Mouse (Mus musculus): Measurements from ENCODE around the gene Ltv1.

Ltv1 gene

DNA sequence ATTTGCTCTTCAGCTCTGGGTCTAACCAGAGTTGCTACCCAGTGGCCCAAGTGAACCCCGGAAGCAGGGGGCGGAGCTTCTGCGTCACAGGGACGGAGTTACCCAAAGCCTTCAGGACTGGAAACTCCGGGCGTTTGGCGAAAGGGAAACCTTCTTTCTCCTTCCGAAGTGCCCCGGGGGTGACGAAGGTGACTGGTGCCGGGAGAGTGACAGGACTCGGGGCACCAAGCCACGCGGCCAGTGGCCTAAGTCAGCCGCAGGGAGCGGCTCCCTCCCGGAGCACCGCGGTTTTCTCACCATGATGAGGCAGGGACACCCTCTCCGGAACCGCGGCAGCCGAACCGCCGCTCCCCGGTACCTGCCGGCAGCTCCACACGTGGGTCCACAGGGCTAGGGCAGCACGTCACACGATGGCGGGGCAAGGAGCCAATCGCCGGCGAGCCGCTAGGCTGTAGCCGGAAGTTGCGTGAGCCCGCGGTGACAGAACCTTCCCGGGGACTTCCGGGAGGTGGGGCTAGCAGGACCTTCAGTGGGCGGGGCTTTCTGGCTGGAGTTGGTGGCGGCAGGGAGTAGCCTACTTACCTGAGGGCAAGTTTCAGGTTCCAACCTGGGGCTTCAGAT is at the start of gene Ltv1:
Ltv1 (minus strand) TSS at position 438 of the 621 bp plus-strand sequence.
- DNase-seq (ENCODE audit: low spot score) = peak; percentile 94

DNA sequence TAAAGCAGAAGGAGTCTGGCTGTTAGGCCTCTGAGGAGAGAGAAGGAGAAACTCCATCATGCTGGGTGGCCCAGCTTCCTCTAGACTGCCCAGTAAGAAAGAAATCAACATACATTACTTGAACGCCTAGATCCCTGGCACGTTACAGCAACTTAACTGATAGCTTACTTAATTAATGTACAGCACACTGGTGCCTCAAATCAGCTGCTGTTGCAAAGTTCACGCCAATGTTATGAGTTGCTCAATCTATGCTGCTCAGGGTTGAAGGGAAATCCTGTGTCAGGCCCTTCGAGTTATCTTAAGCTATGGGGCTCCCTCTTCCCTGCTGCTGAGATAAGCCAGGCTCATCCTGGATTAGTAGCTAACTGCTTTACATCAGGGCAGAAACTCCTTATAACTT is 47.5 kb upstream of the Ltv1 start:
- no peak for DNase-seq (ENCODE audit: low spot score)

DNA sequence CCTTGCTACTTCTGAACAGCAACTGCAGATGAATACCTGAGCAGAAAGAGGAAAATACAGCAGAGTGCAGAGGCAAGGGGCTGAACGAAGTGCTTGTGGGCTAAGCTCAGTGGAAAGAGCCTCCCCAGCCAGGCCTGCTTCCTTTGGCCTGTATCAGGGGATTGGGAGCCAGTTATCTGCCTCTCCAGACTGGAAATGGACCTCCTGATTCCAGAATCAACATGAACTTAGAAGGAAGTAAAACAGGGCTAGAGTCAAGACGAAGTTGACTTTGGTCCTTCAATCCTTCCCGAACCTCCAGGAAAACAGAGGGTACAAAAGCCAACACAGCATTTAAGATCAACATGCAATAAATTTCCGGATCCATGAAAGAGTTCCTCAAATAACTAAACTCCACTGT is 45.2 kb upstream of the Ltv1 start:
- no peak for DNase-seq (ENCODE audit: low spot score)

DNA sequence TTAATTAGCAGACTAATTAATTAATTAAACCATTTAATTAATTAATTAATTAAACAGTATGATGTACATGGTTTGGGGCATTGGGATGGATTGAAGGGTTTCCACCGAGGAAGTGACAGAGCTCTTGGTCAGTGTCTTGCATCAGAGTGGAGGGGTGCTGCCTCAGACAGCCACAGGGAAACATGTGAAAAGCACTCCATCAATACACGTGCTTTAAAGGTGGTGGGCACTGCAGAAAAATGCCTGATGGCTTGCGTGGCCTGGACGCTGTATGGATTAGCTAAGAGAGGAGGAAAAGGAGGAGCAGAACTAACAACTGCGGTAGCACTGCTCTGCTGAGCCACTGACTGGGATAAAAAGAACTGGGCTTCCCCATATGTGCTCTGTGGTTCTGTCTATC is 43.9 kb upstream of the Ltv1 start:
- DNase-seq (ENCODE audit: low spot score) = no peak

DNA sequence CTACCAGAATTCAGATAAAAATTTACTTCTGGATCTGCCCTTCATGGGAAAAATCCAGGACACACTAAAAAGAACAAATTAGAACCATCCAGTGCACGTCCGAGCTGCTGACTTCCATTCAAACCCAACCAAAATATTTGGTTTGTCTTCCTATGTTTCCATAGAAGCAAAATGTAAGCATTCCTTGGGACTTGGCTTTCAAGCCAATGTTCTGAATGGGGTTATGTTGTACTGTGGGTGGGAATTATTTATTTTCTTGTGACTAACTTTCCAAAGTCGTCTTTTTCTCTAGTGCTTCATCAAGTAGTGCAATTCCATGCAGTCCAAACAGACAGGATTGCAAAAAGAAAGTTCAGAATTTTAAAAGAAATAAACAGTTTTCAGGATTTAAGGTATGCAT is 41.5 kb upstream of the Ltv1 start:
- no peak for DNase-seq (ENCODE audit: low spot score)

DNA sequence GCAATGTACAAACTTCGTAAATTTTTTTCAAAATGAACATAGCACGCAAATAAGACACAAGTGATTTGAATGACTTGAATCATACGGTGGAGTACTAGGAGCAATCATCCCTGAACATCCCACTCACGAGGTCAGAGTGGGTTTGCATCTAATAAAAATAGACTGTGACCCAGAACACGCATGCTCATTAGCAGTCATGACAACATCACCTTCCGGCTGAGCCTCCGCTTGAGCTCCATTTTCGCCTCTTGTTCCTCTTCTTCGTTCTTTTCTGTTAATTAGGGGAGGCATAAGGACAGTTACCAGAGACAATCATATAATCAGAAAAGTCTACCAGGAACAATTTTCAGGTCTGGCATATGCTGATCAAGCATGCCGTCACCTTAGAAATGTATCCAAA is 41.0 kb upstream of the Ltv1 start:
- no peak for DNase-seq (ENCODE audit: low spot score)

DNA sequence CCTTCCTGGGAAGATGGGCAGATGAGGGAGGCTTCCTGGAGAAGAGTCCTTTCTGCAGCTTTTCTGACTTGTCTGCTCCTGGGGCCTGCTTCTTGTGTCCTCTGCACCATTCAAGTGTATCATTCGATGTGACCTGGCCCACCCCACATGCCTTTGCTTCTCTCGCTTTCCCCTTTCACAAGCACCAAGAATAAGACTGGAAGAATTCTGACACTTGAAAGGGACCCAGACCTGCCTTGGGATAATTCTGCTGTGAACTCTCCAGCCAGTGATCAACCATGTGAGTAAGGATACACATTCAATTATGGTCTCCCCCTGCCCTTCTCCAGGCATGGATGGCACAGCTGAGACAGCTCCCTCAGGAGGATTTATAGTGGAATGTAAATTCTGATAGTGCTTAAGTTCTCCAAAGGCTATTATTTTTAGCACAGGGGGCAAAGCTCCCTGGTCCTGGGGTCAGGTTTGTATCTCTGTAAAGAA is 40.2 kb upstream of the Ltv1 start:
- no peak for DNase-seq (ENCODE audit: low spot score)

DNA sequence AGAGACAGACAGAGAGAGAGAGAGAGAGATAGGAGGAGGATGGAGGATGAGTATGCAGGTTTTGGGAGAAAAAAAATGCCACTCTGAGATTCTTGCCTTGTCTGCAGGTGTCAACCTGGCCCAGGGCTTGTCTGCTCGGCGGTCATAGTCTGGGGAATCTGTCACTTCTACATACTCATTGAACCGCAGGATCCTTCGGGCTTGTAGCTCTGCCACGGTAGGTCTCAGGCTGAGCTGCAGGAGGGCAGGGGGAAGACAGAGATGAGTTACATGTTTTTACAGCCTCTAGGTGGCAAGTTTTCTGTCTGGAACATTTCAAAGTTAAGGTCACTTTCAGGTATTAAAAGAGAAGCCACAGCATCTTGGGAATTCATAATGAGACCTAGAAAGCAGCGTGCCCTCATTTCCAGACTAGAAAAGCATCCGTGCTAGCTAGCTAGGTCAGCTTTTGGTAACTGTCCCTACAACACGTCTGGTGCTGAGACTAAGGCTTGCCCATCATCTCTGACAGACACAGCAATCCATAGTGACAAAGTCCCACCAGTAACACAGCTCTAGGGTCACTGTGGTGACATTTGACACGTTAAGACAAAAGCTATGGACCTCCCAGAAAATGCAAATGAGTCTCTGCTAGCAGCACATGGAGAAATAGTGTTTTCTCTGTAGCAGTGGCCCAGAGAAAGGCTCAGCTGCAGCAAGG is 39.6 kb upstream of the Ltv1 start:
- no peak for DNase-seq (ENCODE audit: low spot score)

DNA sequence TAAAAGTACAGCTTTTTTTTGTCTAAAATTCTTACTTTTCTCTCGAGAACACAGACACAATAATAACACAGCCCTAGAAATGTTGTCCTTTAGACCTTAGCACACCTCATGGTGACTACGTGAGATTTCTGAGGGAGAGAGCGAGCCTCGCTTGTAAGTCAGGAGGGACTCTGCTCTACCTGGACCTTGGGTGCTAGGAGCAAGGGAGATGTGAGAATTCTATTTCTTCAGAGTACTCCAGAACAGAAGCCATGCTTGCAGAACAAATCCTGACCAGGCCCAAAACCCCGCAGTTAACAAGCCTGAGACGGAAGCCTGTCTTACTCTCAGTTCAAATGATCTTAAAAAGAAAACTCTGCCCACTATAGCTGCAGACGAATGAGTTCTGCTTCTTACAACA is 37.7 kb upstream of the Ltv1 start:
- DNase-seq (ENCODE audit: low spot score) = no peak

DNA sequence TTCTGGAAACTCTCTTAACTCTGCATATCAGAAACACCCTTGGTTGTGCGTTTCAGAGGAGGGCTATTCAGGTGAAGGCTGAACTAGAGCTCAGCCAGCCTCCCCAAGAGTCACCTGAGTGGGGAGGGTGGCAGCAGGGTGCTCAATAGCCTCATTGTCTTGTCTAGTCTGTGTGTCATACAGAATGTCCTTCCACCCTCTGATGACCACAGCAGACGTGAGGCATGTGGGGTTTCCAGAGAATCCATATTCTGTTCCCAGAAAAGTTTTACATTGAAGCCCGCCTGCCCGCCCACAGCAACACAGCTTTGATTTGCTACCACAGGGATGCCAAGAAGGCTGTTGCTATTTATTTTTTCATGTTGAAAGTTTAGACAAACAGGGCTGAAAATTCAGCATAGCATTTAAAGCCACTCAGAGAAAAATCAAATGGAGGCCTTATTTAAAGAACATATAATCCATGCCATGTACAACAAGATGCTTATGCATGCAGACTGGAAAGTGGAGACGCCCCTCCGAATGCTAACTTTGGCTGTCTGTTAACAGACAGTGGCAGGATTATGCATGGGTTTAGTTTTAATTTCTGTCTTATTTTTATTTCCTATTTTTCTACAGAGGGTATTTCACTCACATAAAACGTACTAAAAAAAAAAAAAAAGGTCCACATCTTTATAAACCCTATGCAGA is 32.6 kb upstream of the Ltv1 start:
- no peak for DNase-seq (ENCODE audit: low spot score)

DNA sequence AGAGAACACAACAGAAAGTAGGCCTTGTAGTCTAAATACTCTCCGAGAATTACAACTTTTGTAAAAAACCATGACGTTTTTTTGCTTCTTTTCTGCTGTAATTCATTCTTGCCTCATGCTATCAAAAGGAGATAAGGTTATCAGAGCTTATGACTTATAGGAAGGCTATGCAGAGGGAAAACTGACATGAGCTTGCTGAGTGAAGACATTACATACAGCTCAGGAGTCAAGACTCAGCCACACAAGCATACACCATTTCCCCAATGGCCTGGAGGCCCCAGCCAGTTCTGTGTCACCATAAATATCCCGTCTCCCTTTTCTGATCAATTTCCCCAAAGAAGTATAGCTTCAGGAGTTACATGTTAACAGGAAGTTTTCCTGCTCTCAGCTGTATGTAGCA is 29.2 kb upstream of the Ltv1 start:
- DNase-seq (ENCODE audit: low spot score) = no peak

DNA sequence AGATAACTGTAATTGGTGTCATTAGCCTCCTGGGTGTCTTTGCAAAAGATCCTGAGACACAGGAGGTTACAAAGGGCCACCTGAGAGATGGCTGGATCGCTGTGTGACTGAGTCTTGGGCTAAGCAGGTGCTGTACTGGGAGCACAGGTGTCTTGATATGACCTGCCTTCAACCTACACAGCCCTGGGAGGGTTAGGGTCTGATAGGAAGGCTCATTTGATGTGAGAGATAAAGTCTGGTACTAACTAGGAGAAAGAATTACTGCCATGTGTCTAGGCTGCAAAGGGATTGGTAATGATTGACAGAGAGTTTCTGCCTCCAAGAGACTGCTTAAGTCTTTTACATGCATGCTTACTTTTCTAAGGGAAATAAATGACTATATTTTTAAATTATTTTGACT is 27.1 kb upstream of the Ltv1 start:
- DNase-seq (ENCODE audit: low spot score) = no peak

DNA sequence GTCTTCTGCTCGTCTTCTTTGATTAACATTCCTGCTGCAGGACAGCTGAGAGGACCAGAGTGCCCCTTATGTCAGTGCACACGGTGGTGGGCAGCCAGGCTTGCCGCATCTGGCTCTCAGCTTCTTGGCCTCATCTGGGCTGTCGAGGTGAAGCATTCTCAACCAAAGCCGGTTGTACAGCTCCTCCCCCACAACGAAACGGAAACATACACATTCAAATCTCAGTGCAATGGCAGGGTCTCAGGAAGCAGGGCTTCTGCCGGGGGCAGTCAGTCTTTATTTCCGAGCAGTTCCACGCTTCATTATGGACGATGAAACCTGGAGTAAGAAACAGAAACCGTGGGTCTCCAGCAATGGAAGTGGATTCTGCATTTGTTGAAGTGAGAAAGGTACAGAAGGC is 21.0 kb upstream of the Ltv1 start:
- no peak for DNase-seq (ENCODE audit: low spot score)

DNA sequence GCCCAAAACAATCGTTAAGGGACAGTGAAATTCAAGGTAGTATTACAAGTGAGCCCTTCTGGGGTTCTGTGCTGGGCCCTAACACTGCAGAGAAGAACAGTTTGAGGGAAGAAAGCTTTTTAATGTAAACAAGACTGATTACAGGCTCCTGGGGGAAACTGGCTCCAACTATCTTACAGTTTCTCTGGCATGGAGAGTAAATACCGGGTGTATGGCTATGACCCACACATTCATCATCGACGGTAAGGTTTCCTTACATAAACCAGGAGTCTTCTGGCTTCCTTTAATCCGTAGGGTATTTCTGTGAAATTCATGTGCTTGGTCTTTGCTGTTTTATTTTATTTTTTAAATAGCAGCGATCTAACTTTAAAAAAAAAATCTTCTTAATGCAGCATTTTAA is 19.9 kb upstream of the Ltv1 start:
- DNase-seq (ENCODE audit: low spot score) = no peak

DNA sequence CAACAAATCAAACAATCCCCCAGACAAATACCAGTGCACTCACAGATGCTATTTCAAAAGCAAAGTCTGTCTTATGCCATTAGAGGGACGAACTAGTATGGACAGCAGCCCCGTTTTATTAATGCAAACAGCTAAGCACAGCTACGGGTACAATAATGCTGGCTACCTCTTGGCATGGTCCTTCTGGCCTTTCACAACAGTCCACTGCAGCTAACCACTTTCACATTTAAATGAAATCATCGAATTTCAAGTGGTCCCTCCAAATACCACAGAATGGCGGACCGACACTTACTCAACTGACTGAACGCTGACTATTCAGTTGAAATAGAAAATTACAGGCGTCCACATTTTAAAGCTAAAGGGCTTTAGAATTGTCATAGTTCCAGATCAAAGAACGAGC is 19.4 kb upstream of the Ltv1 start:
- no peak for DNase-seq (ENCODE audit: low spot score)

DNA sequence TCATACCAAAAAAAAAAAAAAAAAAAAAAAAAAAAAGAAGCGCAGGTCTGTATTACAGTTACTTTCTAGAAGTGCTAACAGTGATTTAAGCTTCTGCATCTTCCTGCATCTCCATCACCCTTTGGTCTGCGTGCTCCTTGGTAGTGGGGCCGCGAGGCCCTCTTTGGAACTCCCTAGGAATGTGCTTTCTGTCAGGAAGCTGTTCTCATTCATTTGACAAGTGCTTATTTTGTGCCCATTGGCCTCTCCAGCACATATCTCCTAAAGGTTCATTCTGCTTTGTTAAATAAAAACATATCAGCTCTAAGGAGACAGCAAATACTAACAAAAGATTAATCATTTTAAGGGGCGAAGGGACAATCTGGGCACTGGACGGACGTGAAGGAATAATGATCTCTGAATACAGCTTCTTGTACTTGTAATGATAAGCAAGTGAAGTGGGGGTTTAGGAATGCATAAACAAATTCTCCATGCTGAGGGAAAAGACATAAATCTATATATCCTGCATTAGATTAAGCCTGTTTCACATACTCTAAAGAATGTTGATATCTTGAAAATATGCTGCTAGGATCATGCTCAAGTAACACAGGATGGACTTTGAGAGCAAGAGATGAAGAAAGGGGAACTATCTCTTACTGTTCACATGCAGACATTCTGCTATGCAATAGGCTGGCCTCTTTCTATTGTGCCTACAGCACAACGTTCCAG is 17.1 kb upstream of the Ltv1 start:
- no peak for DNase-seq (ENCODE audit: low spot score)

DNA sequence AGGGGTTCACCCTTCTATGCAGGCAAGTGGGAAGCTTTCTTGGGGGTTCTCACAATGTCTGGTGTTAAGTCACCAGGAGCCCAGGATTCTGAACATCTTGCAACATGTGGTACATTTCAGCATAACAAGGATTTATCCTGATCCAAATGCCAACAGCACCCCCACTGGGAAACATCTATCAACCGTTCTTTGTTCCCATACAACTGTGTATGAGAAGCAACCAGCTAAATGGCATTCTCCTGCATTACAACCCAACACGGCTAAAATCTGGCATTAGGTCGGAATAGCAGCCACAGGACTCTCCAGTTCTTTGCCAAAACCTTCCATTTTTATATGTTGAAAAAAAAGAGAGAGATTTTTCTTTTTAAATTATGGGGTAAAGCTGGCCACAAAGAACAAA is 16.5 kb upstream of the Ltv1 start:
- DNase-seq (ENCODE audit: low spot score) = no peak

DNA sequence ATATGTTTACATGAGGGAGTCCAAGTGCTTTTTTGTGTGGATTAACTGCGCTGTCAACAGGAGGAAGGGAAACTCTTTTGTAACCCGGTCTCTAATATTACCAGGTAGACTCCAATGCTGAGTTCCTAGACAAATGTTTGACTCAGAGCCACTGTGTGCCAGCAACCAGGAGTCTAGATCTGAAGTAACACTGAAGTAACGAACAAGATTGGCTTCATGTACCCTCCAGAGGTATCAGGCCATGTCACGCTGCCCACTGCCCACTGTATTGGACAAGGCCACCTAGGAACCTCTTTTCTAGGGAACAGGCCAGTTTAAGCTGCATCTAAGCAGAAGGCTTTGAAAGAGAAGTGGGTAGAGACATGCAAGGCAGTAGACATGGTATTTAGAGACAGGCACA is 16.1 kb upstream of the Ltv1 start:
- DNase-seq (ENCODE audit: low spot score) = no peak

DNA sequence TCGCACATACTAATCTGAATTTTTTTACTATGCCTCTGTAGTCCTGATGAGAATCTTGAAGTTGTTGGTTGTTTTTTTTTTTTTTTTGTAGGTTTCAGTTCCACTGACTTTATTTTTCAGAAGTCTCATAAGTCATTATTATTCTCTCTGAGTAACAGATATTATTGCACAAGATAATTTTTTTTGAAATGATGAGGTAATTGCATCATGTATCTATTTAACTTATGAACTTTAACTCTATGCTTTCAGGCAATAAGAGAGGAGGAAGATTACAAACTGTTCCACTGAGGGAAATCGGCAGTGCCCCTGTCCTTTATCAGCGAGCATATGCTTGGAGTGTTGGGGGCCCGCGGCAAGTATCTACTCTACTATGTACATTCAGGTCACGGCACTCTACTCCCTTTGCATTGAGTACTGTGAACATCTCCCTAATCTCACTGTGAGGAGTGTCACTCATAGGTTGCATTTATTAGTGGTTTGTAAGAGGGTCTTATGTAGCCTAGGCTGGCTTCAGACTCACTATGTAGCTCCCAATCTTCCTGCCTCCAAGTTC is 8.8 kb upstream of the Ltv1 start:
- no peak for DNase-seq (ENCODE audit: low spot score)

DNA sequence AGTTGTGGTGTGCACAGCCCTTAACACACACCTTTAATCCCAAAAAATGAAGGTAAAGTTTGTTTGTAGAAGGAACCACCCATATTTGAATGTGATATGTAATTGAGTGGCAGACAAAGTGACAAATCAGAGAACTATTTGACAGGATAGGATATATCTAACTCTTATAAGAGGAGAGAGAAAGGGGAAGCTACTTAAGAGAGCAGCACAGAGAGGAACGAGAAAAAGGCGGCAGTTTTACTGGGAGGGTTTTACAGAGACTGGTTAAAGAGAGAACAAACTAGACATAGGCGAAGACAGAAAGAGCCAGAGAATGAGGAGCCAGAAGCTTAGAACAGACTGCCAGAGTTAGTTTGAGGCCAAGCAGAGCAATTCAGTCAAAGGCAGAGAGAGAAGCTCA is 7.9 kb upstream of the Ltv1 start:
- DNase-seq (ENCODE audit: low spot score) = no peak

DNA sequence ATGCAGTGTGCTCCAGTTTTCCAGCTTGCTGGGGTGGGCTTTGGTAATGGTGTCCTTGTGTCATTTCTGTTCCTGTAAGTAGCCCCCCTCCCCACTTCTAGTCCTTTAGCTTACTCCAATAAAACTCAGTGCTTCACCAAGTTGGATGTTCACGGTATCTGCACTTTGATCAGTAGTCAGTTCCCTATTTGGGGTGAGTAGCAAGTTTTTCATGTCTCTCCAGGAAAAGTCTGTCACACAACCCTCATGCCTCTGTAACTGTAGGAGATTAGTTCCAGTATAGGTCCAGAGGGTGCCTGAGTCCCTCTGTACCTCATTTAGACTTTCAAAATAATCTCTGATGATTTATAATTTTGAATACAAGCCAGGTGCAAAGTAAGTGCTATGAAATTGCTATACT is 6.3 kb upstream of the Ltv1 start:
- no peak for DNase-seq (ENCODE audit: low spot score)

DNA sequence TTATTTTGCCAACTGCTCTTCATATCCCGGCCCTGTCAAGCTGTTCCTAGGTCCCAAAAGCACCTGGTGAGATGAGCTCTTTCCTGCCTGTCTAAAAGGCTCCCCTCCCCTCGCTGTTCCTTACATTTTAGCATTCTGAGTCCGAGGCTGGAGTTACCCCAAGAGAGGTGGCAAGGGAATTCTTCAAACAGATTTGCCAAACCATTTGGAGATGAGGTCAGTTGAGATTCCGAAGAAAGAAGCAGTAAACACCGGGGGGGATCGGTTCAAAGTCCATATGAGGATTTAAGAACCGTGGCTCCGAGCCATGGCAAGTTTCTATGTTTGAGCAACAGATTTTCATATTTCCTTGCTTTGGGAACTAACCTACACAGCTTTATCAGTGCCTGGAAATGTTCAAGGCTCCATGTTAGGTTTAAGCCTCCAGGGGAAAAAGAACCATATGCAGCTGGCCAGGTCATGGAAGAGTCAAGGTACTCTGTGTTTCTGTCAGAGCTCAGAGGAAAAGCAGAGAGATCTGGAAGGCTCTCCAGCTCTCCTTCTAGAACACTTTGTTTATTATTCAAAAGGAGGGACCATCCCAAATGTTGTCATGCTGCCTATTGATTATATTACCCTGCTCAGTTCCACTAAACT is 4.0 kb upstream of the Ltv1 start:
- DNase-seq (ENCODE audit: low spot score) = no peak
